Mouse (Mus musculus): ENCODE measurements around the gene Cog5. TPM values are rescaled to one million over a fixed set of nuclear protein-coding genes. Genes with fewer than 3 reads are reported as not detected.

Cog5 gene
- polyA plus RNA-seq, 1 experiment from 2014 or later = 27.2 TPM

DNA sequence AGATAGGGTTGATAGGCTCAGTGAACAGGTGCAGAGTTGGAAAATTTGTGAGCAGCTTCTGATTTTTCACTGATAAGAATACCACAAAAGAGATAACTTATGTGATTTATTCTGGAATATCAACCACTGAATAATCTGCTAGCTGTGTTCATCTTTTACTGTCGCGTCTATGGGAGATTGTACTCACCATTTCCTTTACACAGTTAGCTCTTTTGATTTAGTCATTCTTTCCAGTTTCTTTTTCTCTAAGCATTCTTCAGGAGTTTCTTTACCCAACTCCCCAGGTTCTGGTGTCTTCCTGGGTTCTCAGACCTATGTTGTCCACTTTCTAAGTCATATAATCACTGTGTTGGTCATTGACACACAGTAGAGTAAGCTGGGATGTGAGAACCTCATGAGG lies 2.2 kb downstream of the Cog5 start:
- ATAC-seq (replicated peaks) = no peak
- no peaks in the 10 kb centered on the region for H3K27me3 ChIP-seq
- H3K9me3 ChIP-seq = no peaks in the 10 kb centered on the region
- H3K4me1 ChIP-seq = peaks cover 12% of the 10 kb centered on the region
- H3K4me2 ChIP-seq (replicated peaks) = no peak overlapping the region
- H3K36me3 ChIP-seq = no peaks in the 10 kb centered on the region
- H3K4me3 ChIP-seq = no peak overlapping the region
- H3K9ac ChIP-seq (replicated peaks) = no peak overlapping the region
- WGBS = 98% methylated on average over 2 of the region's 2 CpGs
- H3K27ac ChIP-seq (replicated peaks) = no peak overlapping the region

DNA sequence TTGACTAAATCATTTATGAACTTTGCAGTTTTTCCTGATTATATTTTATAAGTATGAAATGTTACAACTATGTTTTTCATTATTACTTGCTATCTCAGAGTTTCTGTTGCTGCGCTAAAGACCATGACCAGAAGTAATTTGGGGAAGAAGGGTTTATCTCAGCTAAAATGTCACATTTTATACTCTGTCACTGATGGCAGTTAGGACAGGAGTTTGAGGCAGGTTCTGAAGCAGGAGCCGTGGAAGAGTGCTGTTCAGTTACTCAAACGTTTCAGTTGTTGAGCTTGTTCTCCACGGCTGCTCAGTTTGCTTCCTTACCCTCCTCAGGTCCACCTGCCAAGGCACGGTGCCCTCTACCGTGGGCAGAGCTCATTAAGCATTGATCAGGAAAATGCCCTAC lies 11.3 kb downstream of the Cog5 start:
- Histone ChIP-seq H3K4me2 (replicated peaks) (no peak overlapping the region), H3K9ac (replicated peaks) (no peak overlapping the region), H3K27me3 (no peaks in the 10 kb centered on the region), H3K9me3 (no peaks in the 10 kb centered on the region), H3K4me3 (no peak overlapping the region), H3K27ac (replicated peaks) (no peak overlapping the region), H3K36me3 (peaks cover 24% of the 10 kb centered on the region), H3K4me1 (no peaks in the 10 kb centered on the region)
- ATAC-seq (replicated peaks) = no peak
- 71% methylated on average over 6 of the region's 6 CpGs for WGBS

DNA sequence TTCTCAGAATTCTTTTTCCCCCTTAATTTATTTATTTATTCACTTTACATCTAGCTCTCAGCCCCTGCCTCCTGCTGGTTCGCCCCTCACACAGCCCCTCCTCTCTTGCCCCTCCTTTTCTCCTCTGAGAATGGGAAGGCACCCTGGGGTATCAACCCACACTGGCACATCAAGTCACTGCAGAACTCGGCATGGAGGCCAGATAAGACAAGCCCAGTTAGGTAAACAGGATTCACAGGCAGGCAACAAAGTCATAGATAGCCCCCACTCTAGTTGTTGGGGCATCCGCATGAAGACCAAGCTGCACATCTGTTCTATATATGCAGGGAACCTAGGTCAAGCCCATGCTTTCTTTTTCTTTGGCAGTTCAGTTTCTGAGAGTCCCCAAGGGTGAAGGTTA lies 12.5 kb downstream of the Cog5 start:
- Histone ChIP-seq H3K4me3 (no peak overlapping the region), H3K9me3 (no peaks in the 10 kb centered on the region), H3K4me1 (no peaks in the 10 kb centered on the region), H3K36me3 (peaks cover 21% of the 10 kb centered on the region), H3K4me2 (replicated peaks) (no peak overlapping the region), H3K27ac (replicated peaks) (no peak overlapping the region), H3K9ac (replicated peaks) (no peak overlapping the region), H3K27me3 (no peaks in the 10 kb centered on the region)
- WGBS = 68% methylated on average over 3 of the region's 3 CpGs
- ATAC-seq (replicated peaks) = no peak

DNA sequence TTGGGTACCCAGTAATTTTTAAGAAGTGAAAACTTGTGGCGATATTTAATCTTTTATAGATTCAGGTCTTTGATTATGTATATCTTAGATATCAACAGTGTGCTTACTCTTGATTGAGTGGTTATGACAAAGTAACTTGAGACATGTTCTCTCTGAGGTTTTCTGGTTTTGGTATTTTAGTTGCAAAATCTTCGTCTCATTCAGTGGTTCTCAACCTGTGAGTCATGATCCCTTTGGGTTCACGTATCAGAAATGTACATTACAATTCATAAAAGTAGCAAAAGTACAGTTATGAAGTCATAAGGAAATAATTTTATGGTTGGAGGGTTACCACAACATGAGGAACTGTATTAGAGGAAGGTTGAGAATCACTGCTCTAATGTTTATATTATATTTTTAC lies 32.0 kb downstream of the Cog5 start:
- Histone ChIP-seq H3K4me3 (no peak overlapping the region), H3K9me3 (no peaks in the 10 kb centered on the region), H3K4me1 (no peaks in the 10 kb centered on the region), H3K4me2 (replicated peaks) (no peak overlapping the region), H3K27ac (replicated peaks) (no peak overlapping the region), H3K27me3 (no peaks in the 10 kb centered on the region), H3K36me3 (0 out of 2 replicates have a peak, but pooled peaks cover 3% of the 10 kb centered on the region), H3K9ac (replicated peaks) (no peak overlapping the region)
- WGBS = 95% methylated on average over 3 of the region's 3 CpGs
- no peak for ATAC-seq (replicated peaks)

DNA sequence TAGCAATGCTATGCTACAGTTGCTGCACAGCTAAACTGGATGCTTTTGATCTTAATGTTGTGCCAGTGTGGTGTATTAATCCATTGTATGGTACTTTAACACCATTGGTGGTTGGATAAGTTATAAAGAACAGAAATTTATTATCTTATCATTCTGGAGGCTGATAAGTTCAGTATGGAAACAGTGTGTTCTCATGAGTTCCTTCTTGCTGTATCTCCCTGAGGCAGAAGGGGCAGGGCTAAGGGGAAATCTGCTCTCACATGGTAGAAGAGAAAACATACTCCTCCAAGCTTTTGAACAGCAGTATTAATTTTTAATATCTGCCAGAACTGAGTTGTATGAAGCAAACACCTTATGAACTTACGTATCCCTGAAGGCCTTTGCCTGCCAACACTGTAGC lies 38.6 kb downstream of the Cog5 start:
- Histone ChIP-seq H3K4me3 (no peak overlapping the region), H3K4me1 (no peaks in the 10 kb centered on the region), H3K36me3 (0 out of 2 replicates have a peak, but pooled peaks cover 2% of the 10 kb centered on the region), H3K4me2 (replicated peaks) (no peak overlapping the region), H3K9ac (replicated peaks) (no peak overlapping the region), H3K27ac (replicated peaks) (no peak overlapping the region), H3K9me3 (no peaks in the 10 kb centered on the region), H3K27me3 (no peaks in the 10 kb centered on the region)
- WGBS = 94% methylated on average over 1 of the region's 1 CpGs
- no peak for ATAC-seq (replicated peaks)

DNA sequence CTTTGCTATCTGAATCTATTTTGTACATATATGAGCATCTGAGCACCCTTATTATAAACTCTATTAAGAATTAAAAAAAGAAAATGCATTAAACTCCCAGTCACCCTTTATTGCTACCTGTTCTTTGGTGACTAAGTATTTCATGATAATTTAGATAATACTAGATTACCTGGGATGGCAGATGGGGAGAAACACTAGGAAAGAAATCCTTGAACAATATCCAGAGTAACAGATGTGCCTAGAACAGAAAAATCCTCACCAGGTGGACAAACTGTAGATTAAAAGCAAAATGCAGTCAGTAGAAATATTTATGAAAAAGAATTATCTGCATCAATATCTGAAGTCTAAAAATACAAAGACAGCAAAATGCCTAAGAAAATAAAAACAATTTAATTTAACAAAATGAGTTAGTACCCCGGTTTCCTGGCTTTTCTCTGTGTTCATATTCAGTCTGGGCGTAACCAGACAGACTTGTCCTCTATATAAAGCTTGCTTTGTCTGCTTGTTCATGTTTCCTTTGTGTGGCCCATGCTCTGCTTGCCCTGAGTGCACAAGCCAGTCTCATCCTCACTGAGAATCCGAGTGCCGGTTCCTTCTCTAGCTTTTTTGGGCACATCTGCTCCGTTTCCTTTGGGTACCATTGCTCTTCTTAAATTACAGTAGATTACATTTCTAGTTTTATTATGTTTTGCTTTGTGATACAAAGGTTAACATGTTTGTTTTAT lies 46.1 kb downstream of the Cog5 start:
- 65% methylated on average over 5 of the region's 5 CpGs for WGBS
- Histone ChIP-seq H3K4me1 (0 out of 2 replicates have a peak, but pooled peaks cover 3% of the 10 kb centered on the region), H3K9ac (replicated peaks) (no peak overlapping the region), H3K9me3 (no peaks in the 10 kb centered on the region), H3K36me3 (0 out of 2 replicates have a peak, but pooled peaks cover 2% of the 10 kb centered on the region), H3K27me3 (no peaks in the 10 kb centered on the region), H3K4me2 (replicated peaks) (no peak overlapping the region), H3K4me3 (no peak overlapping the region), H3K27ac (replicated peaks) (no peak overlapping the region)
- no peak for ATAC-seq (replicated peaks)

DNA sequence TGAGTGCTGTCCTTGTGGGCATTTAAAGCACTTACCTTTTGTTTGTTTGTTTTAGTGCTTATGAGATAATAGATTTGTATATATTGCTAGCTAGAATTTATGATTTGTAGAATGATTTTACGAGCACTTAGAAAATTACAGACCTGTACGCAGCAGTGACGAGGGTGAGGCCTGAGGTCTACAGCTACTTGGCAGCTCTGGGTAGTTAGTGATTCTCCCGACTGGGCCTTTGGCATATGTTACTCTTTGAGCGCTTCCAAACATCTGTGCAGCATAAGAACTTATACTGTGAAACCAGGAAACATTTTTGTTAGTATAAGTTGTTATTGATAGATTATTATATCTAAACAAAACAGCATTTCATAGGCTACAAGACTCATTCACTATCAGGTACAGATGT lies 46.7 kb downstream of the Cog5 start:
- 0 out of 2 replicates have a peak, but pooled peaks cover 3% of the 10 kb centered on the region for H3K4me1 ChIP-seq
- H3K27me3 ChIP-seq = no peaks in the 10 kb centered on the region
- no peak overlapping the region for H3K9ac ChIP-seq (replicated peaks)
- no peak overlapping the region for H3K4me3 ChIP-seq
- WGBS = 65% methylated on average over 5 of the region's 5 CpGs
- H3K9me3 ChIP-seq = no peaks in the 10 kb centered on the region
- no peak overlapping the region for H3K4me2 ChIP-seq (replicated peaks)
- no peak overlapping the region for H3K27ac ChIP-seq (replicated peaks)
- ATAC-seq (replicated peaks) = no peak
- 0 out of 2 replicates have a peak, but pooled peaks cover 2% of the 10 kb centered on the region for H3K36me3 ChIP-seq

DNA sequence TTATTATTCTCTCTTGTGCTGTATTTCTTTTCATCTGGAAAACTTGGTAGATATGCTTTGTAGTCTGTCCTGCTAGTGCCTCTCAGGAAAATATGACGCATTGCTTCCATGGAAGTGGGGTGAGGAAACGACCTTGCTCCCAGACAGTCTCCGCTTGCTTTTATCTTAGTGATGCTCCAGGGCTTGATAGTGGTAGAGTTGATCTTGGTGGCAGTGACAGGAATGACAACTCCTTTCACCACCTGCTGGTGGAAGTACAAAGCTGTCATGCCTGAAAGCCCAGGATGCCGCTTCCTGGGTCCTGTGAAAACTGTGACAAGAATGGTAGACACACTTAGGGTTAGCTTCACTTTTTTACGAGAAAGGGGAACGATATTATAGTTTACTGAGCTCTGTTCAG lies 49.2 kb downstream of the Cog5 start:
- 82% methylated on average over 6 of the region's 6 CpGs for WGBS
- Histone ChIP-seq H3K4me3 (no peak overlapping the region), H3K27ac (replicated peaks) (no peak overlapping the region), H3K9ac (replicated peaks) (no peak overlapping the region), H3K27me3 (no peaks in the 10 kb centered on the region), H3K36me3 (no peaks in the 10 kb centered on the region), H3K9me3 (no peaks in the 10 kb centered on the region), H3K4me1 (0 out of 2 replicates have a peak, but pooled peaks cover 3% of the 10 kb centered on the region), H3K4me2 (replicated peaks) (no peak overlapping the region)
- ATAC-seq (replicated peaks) = no peak

DNA sequence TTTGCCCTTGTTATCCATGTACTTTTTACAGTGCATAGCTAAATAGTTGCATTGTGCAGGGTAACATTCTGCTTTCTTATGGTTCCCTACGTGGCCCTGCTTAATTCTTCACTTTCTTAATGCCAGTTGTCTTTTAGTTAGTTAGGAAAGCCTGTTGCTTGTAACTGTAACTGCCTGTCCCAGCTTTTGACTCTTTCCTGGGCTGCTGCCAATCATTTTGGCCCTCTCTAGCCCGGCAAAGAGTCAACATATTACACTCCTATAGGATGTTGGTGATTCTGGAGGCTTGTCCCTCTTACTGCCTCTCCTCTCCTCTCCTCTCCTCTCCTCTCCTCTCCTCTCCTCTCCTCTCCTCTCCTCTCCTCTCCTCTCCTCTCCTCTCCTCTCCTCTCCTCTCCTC lies 51.5 kb downstream of the Cog5 start:
- Histone ChIP-seq H3K4me2 (replicated peaks) (no peak overlapping the region), H3K4me1 (peaks cover 14% of the 10 kb centered on the region), H3K36me3 (no peaks in the 10 kb centered on the region), H3K27ac (replicated peaks) (no peak overlapping the region), H3K9ac (replicated peaks) (no peak overlapping the region), H3K4me3 (no peak overlapping the region), H3K9me3 (no peaks in the 10 kb centered on the region), H3K27me3 (no peaks in the 10 kb centered on the region)
- ATAC-seq (replicated peaks) = no peak
- 72% methylated on average over 2 of the region's 2 CpGs for WGBS

DNA sequence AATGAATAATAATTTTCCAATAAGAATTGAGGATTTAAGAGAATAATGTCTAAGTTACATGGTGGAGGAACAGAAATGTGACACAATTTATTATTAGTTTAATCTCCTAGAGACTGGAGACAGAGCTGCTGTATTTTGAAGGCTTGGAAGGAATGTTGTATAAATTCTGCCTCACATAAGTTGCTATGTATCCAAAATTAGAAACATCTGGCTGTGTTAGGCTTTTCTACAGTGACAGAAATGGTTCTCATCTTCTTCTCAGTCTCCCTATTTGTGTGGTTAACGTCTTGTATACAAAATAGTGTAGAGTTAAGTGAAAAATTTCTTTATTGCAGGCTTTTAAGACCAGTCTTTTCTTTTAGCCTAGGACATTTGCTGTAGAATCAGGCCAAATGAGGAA lies 52.9 kb downstream of the Cog5 start:
- no peak overlapping the region for H3K27ac ChIP-seq (replicated peaks)
- H3K9ac ChIP-seq (replicated peaks) = no peak overlapping the region
- H3K36me3 ChIP-seq = no peaks in the 10 kb centered on the region
- WGBS = 80% methylated on average over 1 of the region's 1 CpGs
- no peaks in the 10 kb centered on the region for H3K9me3 ChIP-seq
- ATAC-seq (replicated peaks) = no peak
- H3K4me1 ChIP-seq = peaks cover 11% of the 10 kb centered on the region
- H3K4me3 ChIP-seq = no peak overlapping the region
- no peak overlapping the region for H3K4me2 ChIP-seq (replicated peaks)
- H3K27me3 ChIP-seq = no peaks in the 10 kb centered on the region

DNA sequence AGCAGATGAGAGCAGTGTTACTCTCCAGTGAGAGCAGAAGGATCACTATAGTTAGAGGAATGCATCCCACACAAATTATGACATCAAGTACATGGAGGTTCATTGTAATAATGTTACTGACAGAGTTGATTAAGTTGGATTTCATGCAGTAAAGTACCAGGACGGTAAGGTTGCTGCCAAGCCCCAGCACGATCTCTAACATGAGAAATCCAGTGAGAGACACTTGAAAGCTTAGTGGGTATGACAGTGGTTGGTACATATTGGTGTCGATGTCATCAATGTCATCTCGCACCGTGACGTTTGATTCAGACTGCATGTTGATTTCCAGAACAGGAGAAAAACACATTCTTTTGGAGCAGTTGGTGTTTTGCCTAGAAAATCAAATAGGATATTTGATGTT lies 55.0 kb downstream of the Cog5 start:
- Histone ChIP-seq H3K4me1 (peaks cover 11% of the 10 kb centered on the region), H3K27ac (replicated peaks) (no peak overlapping the region), H3K9ac (replicated peaks) (no peak overlapping the region), H3K36me3 (no peaks in the 10 kb centered on the region), H3K4me2 (replicated peaks) (no peak overlapping the region), H3K27me3 (no peaks in the 10 kb centered on the region), H3K9me3 (no peaks in the 10 kb centered on the region), H3K4me3 (no peak overlapping the region)
- no peak for ATAC-seq (replicated peaks)
- WGBS = 69% methylated on average over 6 of the region's 6 CpGs

DNA sequence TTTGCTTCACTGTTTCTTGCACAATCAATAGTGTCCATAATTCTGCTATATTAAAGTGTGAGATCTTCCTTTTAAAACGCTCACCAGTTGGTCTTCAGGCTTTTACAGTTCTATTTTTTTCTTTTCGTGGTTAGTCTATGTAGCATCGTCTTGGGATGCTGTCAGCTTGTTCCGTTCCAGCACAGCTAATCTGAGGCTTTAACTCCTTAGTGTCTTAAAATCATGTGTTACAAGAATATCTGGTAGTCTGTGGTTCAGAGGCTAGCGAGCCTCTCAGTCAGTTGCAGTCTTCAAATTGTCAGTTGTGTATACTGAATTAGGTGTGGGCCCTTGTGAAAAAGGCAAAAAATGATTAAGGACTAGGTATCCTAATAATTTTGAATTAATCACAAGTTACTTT lies 57.6 kb downstream of the Cog5 start:
- H3K36me3 ChIP-seq = no peaks in the 10 kb centered on the region
- no peaks in the 10 kb centered on the region for H3K27me3 ChIP-seq
- ATAC-seq (replicated peaks) = peak; percentile 36
- H3K9me3 ChIP-seq = no peaks in the 10 kb centered on the region
- H3K27ac ChIP-seq (replicated peaks) = peak overlapping the region; percentile 64
- 29% methylated on average over 5 of the region's 5 CpGs for WGBS
- H3K4me1 ChIP-seq = peaks cover 11% of the 10 kb centered on the region
- peak overlapping the region; percentile 40 for H3K4me2 ChIP-seq (replicated peaks)
- peak overlapping the region; percentile 41 for H3K9ac ChIP-seq (replicated peaks)
- H3K4me3 ChIP-seq = peak overlapping the region; percentile 35

DNA sequence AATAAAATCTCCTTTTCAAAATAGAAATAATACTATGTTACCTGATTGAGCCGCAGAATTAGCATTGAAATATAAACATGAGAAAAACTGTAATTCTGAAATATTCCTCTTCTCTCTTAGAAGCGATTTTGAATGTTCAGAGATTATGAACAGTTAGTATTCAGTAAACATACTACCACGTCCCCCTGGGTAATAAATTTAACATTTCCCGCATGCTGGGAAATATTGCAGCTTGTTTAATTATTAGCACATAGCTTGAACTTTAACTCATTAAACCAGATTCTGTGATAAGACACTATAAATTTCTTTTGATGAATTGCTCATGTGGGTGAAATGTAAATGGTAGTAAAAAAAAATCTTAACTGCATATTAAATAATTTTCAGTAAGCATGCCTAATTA lies 58.1 kb downstream of the Cog5 start:
- peak overlapping the region; percentile 19; the same call in 1 of the 2 replicates for H3K4me2 ChIP-seq (replicated peaks)

More for the DNA sequence above, 58.1 kb downstream of the Cog5 start:
- no peaks in the 10 kb centered on the region for H3K9me3 ChIP-seq
- H3K27me3 ChIP-seq = no peaks in the 10 kb centered on the region
- WGBS = 79% methylated on average over 4 of the region's 4 CpGs
- peaks cover 11% of the 10 kb centered on the region for H3K4me1 ChIP-seq
- no peak for ATAC-seq (replicated peaks)
- no peak overlapping the region for H3K27ac ChIP-seq (replicated peaks)
- H3K9ac ChIP-seq (replicated peaks) = no peak overlapping the region
- peak overlapping the region; percentile 28 for H3K4me3 ChIP-seq
- H3K36me3 ChIP-seq = no peaks in the 10 kb centered on the region

All from forebrain, embryonic 15.5 days (tissue).